Mouse (Mus musculus): ENCODE results near the gene Ccnd3. TPM values are rescaled to one million over a fixed set of nuclear protein-coding genes. Genes with fewer than 3 reads are reported as not detected.
"Not testable (repeated sequence)": the region's sequence is repeated elsewhere in the genome, so short reads cannot be mapped to it uniquely, and the experiment has no call there.

Gene Ccnd3
- polyA plus RNA-seq, 1 experiment from 2014 or later: 301 TPM

DNA sequence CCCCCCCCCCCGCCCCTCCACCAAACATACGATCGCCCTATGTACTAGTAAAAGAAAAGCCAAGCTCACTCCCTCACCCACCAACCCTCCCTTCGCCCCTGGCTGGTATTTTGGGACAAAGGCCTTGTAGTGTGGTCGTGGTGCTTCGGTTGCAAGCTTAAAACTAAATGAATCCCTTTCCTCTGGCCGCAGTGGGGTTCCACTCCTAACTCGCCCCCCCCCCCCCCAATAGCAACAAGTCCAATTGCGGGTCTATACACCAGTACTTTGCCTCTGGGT, 90.1 kb downstream of the Ccnd3 start:
- Histone ChIP-seq H3K27me3 (ENCODE audit: insufficient read depth, low read length) (no peaks in the 10 kb centered on the region), H3K4me2 (replicated peaks; ENCODE audit: low read depth, low read length) (peak overlapping the region; percentile 89), H3K36me3 (ENCODE audit: insufficient read depth, low read length) (peaks cover 19% of the 10 kb centered on the region), H3K27ac (ENCODE audit: low read length) (peak overlapping the region; percentile 97), H3K4me3 (ENCODE audit: low read length) (peak overlapping the region; percentile 95), H3K4me1 (ENCODE audit: insufficient read depth, low read length) (peaks cover 51% of the 10 kb centered on the region), H3K9me3 (ENCODE audit: low read length) (no peaks in the 10 kb centered on the region), H3K9ac (replicated peaks; ENCODE audit: low read length) (peak overlapping the region; percentile 91)
- 0% methylated on average over 6 of the region's 9 CpGs for WGBS
- no peak for ATAC-seq (ENCODE audit: low FRiP score, low TSS enrichment)

DNA sequence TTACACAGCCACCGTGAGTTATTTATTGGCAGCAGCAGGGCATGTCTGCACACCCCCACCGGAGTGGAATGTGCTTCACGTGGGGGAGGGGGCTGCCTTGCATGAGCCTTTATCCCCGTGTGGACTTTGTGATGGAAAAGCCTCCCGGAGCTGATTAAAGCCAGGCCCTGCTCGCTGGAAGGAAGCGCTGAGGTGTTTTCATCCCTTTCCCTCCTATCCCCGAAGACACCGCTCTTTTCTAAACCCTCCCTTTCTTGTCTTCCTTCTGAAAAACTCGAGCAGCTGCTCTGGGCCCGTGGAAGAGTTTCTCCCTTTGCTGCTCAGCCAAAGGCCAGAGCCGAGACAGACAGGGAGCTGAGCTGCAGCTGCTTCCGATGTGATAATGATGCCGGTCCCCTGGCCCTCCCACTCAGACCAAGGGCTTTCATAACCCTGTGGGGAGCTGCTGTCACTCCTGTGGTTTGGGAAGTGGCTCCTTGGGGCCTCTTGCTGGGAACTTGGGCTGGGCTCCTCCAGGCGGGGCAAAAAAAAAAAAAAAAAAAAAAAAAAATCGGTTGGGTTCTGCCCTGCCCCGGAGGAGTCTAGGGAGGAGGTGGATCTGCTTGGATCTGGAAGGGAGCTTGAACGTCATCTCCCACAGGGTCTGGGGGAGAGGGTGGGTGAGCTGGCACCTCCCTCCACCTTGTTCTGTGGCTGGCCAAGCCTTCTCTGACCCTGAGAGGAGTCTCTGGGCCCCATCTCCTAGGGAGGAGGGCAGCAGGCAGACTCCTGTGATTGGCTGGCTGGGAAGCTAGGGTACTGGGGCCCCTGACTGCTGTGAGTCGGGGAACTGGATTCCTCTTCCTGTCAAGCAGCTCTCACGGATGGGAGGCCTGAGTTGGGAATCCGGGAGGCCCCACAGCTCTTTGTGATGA, 90.7 kb downstream of the Ccnd3 start:
- Histone ChIP-seq H3K4me1 (ENCODE audit: insufficient read depth, low read length) (peaks cover 53% of the 10 kb centered on the region), H3K4me3 (ENCODE audit: low read length) (peak overlapping the region; percentile 95), H3K27me3 (ENCODE audit: insufficient read depth, low read length) (no peaks in the 10 kb centered on the region), H3K9ac (replicated peaks; ENCODE audit: low read length) (peak overlapping the region; percentile 91), H3K9me3 (ENCODE audit: low read length) (no peaks in the 10 kb centered on the region), H3K4me2 (replicated peaks; ENCODE audit: low read depth, low read length) (peak overlapping the region; percentile 89), H3K27ac (ENCODE audit: low read length) (peak overlapping the region; percentile 97), H3K36me3 (ENCODE audit: insufficient read depth, low read length) (peaks cover 20% of the 10 kb centered on the region)
- WGBS: under 1% methylated on average over 21 of the region's 21 CpGs
- peak; percentile 80 for ATAC-seq (ENCODE audit: low FRiP score, low TSS enrichment)

DNA sequence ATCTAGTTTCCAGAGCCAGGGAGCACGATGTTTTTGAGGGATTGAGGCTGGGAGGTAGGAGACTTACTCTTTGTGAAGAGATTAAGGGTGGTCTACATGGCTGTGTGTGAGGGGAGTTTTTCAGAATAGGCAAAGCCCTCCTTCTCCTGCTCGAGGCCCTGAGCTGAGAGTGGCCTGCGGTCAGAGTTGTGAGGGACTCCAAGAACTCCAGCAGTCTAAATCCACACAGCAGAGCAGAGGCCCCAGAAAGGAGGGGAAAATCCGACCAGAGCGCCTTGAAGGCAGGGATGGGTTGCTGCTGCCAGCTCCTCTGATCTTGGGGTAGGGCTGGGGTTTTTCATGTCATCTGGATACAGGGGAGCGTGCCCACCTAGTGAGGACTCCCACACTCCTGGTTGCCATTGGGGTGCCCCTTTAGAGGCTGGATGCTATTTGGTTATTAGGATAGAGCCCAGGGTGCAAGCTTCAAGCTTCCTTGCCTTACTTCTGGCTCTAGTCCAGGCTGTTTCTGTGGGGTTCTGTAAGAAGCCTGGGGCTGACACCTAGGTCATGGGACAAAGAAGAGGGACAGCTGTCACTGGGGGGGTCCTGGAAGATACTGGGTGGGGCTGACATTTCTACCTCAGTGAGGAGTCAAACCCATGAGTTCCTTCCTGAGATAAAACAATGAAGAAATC, 91.4 kb downstream of the Ccnd3 start:
- H3K27ac ChIP-seq (ENCODE audit: low read length): peak overlapping the region; percentile 97
- H3K9ac ChIP-seq (replicated peaks; ENCODE audit: low read length): peak overlapping the region; percentile 91
- H3K4me2 ChIP-seq (replicated peaks; ENCODE audit: low read depth, low read length): peak overlapping the region; percentile 89
- no peaks in the 10 kb centered on the region for H3K27me3 ChIP-seq (ENCODE audit: insufficient read depth, low read length)
- no peak for ATAC-seq (ENCODE audit: low FRiP score, low TSS enrichment)
- peaks cover 53% of the 10 kb centered on the region for H3K4me1 ChIP-seq (ENCODE audit: insufficient read depth, low read length)
- no peaks in the 10 kb centered on the region for H3K9me3 ChIP-seq (ENCODE audit: low read length)
- 26% methylated on average over 6 of the region's 6 CpGs for WGBS
- H3K36me3 ChIP-seq (ENCODE audit: insufficient read depth, low read length): peaks cover 25% of the 10 kb centered on the region
- H3K4me3 ChIP-seq (ENCODE audit: low read length): peak overlapping the region; percentile 95

DNA sequence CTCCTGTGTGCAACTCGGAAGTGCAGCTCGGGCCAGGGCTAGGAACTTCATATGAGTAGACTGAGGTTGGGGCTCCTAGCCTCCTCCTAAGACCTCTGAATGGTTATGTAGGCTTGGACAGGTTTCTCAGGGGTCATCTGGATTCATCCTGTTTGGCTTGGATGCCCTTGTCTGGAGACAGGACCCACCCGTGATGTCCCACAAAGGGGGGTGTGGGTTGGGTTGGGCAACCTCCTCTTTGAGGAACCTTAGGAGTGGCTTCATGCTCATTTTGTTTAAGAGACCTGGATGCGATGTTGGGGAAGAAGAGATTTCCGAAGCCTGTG, 92.0 kb downstream of the Ccnd3 start:
- no peaks in the 10 kb centered on the region for H3K27me3 ChIP-seq (ENCODE audit: insufficient read depth, low read length)
- peaks cover 53% of the 10 kb centered on the region for H3K4me1 ChIP-seq (ENCODE audit: insufficient read depth, low read length)
- H3K9ac ChIP-seq (replicated peaks; ENCODE audit: low read length): peak overlapping the region; percentile 91
- peaks cover 30% of the 10 kb centered on the region for H3K36me3 ChIP-seq (ENCODE audit: insufficient read depth, low read length)
- no peak for ATAC-seq (ENCODE audit: low FRiP score, low TSS enrichment)
- H3K4me2 ChIP-seq (replicated peaks; ENCODE audit: low read depth, low read length): peak overlapping the region; percentile 89
- peak overlapping the region; percentile 97 for H3K27ac ChIP-seq (ENCODE audit: low read length)
- WGBS: 65% methylated on average over 5 of the region's 5 CpGs
- peak overlapping the region; percentile 95 for H3K4me3 ChIP-seq (ENCODE audit: low read length)
- no peaks in the 10 kb centered on the region for H3K9me3 ChIP-seq (ENCODE audit: low read length)

DNA sequence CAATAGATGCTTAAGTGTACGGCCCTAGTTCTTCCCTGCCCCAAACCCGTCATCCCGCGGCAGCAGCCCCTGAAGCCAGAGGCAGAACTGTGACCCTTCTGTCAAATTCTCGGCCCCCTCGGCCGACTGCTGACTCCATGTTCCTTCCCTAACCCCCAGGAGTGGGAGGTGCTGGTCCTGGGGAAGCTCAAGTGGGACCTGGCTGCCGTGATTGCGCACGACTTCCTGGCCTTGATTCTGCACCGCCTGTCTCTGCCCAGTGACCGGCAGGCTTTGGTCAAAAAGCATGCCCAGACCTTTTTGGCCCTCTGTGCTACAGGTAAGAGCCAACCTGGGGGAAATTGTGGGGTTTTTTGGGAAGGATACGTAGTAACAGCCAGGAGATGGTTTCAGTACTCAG, 92.4 kb downstream of the Ccnd3 start:
- Histone ChIP-seq H3K9ac (replicated peaks; ENCODE audit: low read length) (peak overlapping the region; percentile 91; the same call in 1 of the 2 replicates), H3K4me1 (ENCODE audit: insufficient read depth, low read length) (peaks cover 53% of the 10 kb centered on the region), H3K4me2 (replicated peaks; ENCODE audit: low read depth, low read length) (peak overlapping the region; percentile 89), H3K4me3 (ENCODE audit: low read length) (peak overlapping the region; percentile 95; the same call in 1 of the 2 replicates), H3K36me3 (ENCODE audit: insufficient read depth, low read length) (peaks cover 35% of the 10 kb centered on the region), H3K27ac (ENCODE audit: low read length) (peak overlapping the region; percentile 97), H3K9me3 (ENCODE audit: low read length) (no peaks in the 10 kb centered on the region), H3K27me3 (ENCODE audit: insufficient read depth, low read length) (no peaks in the 10 kb centered on the region)
- no peak for ATAC-seq (ENCODE audit: low FRiP score, low TSS enrichment)
- 58% methylated on average over 13 of the region's 13 CpGs for WGBS

DNA sequence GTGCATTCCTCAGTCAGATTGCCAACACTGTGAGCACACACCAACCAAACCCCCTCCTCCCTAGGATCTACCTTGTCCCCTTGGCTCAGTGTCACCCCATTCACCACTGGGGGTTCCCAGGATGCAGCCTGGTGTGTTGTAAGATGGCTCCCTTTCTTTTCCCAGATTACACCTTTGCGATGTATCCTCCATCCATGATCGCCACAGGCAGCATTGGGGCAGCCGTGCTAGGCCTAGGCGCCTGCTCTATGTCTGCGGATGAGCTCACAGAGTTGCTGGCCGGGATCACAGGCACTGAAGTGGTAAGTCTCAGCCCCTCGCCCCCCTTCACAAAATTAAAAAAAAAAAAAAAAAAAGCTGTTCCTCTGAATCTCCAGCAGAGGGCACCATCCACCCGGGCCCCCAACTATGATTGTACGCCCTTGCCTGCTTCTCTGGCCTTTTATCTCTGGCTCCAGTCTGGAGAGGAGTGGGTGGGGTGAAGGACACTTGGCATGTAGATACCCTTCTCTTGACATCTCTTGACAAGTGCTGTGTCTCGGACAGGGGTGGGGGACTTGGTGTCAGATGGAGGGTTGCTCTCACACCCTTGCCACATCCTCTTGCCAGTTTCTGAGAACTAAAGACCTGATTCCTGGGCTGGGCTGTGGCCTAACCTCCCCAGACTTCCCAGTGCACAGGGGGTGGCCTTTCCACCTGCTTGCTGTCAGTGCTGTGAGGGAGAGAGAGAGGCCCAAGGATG, 93.2 kb downstream of the Ccnd3 start:
- Histone ChIP-seq H3K9me3 (ENCODE audit: low read length) (no peaks in the 10 kb centered on the region), H3K36me3 (ENCODE audit: insufficient read depth, low read length) (peaks cover 39% of the 10 kb centered on the region), H3K4me2 (replicated peaks; ENCODE audit: low read depth, low read length) (0 out of 2 replicates have a peak overlapping the region, but pooled peaks have one; percentile 89), H3K9ac (replicated peaks; ENCODE audit: low read length) (peak overlapping the region; percentile 91; the same call in 1 of the 2 replicates), H3K4me1 (ENCODE audit: insufficient read depth, low read length) (peaks cover 47% of the 10 kb centered on the region), H3K4me3 (ENCODE audit: low read length) (no peak overlapping the region), H3K27ac (ENCODE audit: low read length) (peak overlapping the region; percentile 97), H3K27me3 (ENCODE audit: insufficient read depth, low read length) (no peaks in the 10 kb centered on the region)
- ATAC-seq (ENCODE audit: low FRiP score, low TSS enrichment): no peak
- WGBS: 22% methylated on average over 10 of the region's 10 CpGs

DNA sequence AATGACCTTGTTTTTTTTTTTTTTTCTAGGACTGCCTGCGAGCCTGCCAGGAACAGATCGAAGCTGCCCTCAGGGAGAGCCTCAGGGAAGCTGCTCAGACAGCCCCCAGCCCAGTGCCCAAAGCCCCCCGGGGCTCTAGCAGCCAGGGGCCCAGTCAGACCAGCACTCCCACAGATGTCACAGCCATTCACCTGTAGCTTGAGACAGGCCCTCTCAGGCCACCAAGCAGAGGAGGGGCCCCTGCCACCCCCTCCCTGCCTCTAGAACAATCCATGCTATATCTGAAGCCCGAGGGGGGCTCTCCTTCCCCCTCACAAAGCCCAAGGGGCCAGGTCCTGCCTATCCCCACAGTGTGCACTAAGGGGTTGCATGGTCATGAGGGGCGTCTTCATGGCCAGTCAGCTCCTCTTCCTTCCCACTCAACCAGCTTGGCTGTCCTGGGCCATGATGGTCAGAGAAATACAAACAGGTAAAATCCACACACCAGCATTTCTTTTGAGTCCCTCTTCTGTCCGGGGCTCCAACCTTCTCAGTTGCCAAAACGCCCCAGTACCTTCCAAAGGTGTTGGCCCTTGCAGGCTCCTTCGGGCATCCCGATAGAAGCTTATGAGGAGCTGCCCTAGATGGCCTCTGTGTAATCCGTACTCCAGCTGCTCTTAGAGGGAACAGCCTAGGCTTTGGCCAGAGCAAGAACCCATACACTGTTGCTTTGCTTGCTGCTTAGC, 93.9 kb downstream of the Ccnd3 start:
- peak overlapping the region; percentile 13; the same call in 1 of the 2 replicates for H3K27ac ChIP-seq (ENCODE audit: low read length)

DNA sequence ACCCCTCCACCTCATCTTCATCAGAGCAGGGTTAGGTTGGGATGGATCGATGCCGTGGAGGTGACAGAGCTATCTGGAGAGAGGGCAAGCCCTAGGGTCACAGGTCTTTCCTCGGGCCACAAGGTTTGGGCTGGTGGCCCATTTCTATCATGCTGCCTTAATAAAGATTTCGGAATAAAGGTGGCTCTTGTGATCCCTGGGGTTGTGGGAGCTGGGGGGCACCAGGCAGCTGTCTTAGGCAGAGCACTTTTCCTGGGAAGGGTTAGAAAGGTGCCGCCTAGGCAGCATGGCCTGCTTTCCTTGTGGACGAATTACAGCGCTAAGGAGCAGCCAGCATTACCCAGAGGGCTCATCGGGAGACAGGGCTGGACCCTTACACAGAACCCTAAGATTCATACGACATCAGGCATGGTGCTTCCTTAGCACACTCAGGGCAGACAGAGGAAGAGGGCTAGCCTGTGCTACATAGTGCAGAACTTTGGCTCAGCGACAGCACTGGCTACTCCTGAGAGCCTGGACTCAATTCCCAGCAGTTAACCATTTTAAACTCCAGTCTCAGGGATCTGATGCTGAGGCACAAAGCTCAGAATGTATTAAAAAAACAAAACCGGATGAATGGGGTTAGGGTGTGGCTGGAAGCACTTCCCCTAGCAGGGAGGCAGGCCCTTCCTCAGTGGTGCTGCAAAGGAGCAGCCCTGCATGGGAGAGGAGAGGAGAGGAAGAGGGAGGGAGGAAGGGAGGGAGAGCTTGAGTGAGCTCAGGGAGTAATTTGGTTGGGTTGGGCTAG, 94.9 kb downstream of the Ccnd3 start:
- Histone ChIP-seq H3K9ac (replicated peaks; ENCODE audit: low read length) (no peak overlapping the region), H3K4me2 (replicated peaks; ENCODE audit: low read depth, low read length) (no peak overlapping the region), H3K4me3 (ENCODE audit: low read length) (no peak overlapping the region), H3K36me3 (ENCODE audit: insufficient read depth, low read length) (peaks cover 52% of the 10 kb centered on the region), H3K27me3 (ENCODE audit: insufficient read depth, low read length) (no peaks in the 10 kb centered on the region), H3K4me1 (ENCODE audit: insufficient read depth, low read length) (peaks cover 45% of the 10 kb centered on the region), H3K27ac (ENCODE audit: low read length) (peak overlapping the region; percentile 75), H3K9me3 (ENCODE audit: low read length) (no peaks in the 10 kb centered on the region)
- WGBS: 71% methylated on average over 11 of the region's 11 CpGs
- no peak for ATAC-seq (ENCODE audit: low FRiP score, low TSS enrichment)

More for the DNA sequence above, 93.9 kb downstream of the Ccnd3 start:
- not testable (repeated sequence) for H3K9me3 ChIP-seq (ENCODE audit: low read length); H3K4me2 ChIP-seq (replicated peaks; ENCODE audit: low read depth, low read length); H3K27me3 ChIP-seq (ENCODE audit: insufficient read depth, low read length); ATAC-seq (ENCODE audit: low FRiP score, low TSS enrichment); H3K9ac ChIP-seq (replicated peaks; ENCODE audit: low read length); H3K4me3 ChIP-seq (ENCODE audit: low read length)
- 70% methylated on average over 10 of the region's 10 CpGs for WGBS
- H3K36me3 ChIP-seq (ENCODE audit: insufficient read depth, low read length): peaks cover 44% of the 10 kb centered on the region
- H3K4me1 ChIP-seq (ENCODE audit: insufficient read depth, low read length): peaks cover 45% of the 10 kb centered on the region

All from kidney, embryonic 16.5 days (tissue).